Comparison of ENCODE assay signal across 8 mouse cellular contexts in genomic region chr1:131207531-131207930, GRCm38 (mm10). TPM values are rescaled to one million over a fixed set of nuclear protein-coding genes. Genes with fewer than 3 reads are reported as not detected.
DNase-seq lines count a peak whose midpoint lies in the region; ATAC-seq and TF ChIP-seq lines count a peak whose summit lies in the region.

No protein-coding gene starts in this region.

- peak; percentile 84 for TF ChIP-seq CTCF in layer of hippocampus, adult 2 months (conservative IDR thresholded peaks at IDR 0.05)
- peak; percentile 58 for TF ChIP-seq CTCF in bone marrow macrophage, adult 2 months (IDR thresholded peaks at IDR 0.05; ENCODE audit: low read depth, low read length)
- peak; percentile 83 for TF ChIP-seq CTCF in stomach, postnatal 0 days (IDR thresholded peaks at IDR 0.05; ENCODE audit: low read depth)

- H3K4me1 ChIP-seq in bone marrow macrophage, adult 2 months (ENCODE audit: control insufficient read depth, insufficient read depth, low read length) = no peaks in the 10 kb centered on the region
- no peaks in the 10 kb centered on the region for H3K4me1 ChIP-seq in forebrain, embryonic 14.5 days (ENCODE audit: control insufficient read depth, insufficient read depth, low read length)
- H3K4me1 ChIP-seq in hindbrain, embryonic 16.5 days (ENCODE audit: control insufficient read depth, insufficient read depth, low read depth, low read length) = peaks cover 3% of the 10 kb centered on the region; the same call in 1 of the 2 replicates
- no peaks in the 10 kb centered on the region for H3K4me1 ChIP-seq in limb, embryonic 14.5 days (ENCODE audit: control insufficient read depth, insufficient read depth, low read length)
- no peaks in the 10 kb centered on the region for H3K4me1 ChIP-seq in neural tube, embryonic 11.5 days (ENCODE audit: control insufficient read depth, insufficient read depth, low read length)
- H3K4me1 ChIP-seq in stomach, postnatal 0 days (replicated peaks; ENCODE audit: control insufficient read depth, insufficient read depth) = no peaks in the 10 kb centered on the region

- no peak for TF ChIP-seq EP300 in stomach, postnatal 0 days (optimal IDR thresholded peaks at IDR 0.05)

- H3K9ac ChIP-seq in forebrain, embryonic 14.5 days (ENCODE audit: low read length) = no peak overlapping the region
- H3K9ac ChIP-seq in hindbrain, embryonic 16.5 days (ENCODE audit: low read depth, low read length) = no peak overlapping the region
- no peak overlapping the region for H3K9ac ChIP-seq in limb, embryonic 14.5 days (ENCODE audit: low read depth, low read length, severe bottlenecking)
- no peak overlapping the region for H3K9ac ChIP-seq in neural tube, embryonic 11.5 days (ENCODE audit: low read length)
- H3K9ac ChIP-seq in stomach, postnatal 0 days (ENCODE audit: low read length) = no peak overlapping the region

- peak; percentile 54 to 71 for DNase-seq in layer of hippocampus, adult 2 months (ENCODE audit: low spot score in 2 of 2)
- DNase-seq in layer of hippocampus, adult 9-10 months (ENCODE audit: low spot score) = no peak
- DNase-seq in forebrain, embryonic 14.5 days (ENCODE audit: low spot score) = peak; percentile 78
- peak; percentile 64 for DNase-seq in limb, embryonic 14.5 days (ENCODE audit: low spot score)
- DNase-seq in neural tube, embryonic 11.5 days (ENCODE audit: low spot score) = peak; percentile 79
- DNase-seq in stomach, postnatal 0 days (ENCODE audit: low spot score) = peak; percentile 74

- no peaks in the 10 kb centered on the region for H3K9me3 ChIP-seq in forebrain, embryonic 14.5 days (replicated peaks; ENCODE audit: control insufficient read depth, low read length)
- no peaks in the 10 kb centered on the region for H3K9me3 ChIP-seq in hindbrain, embryonic 16.5 days (ENCODE audit: control insufficient read depth, low read length)
- H3K9me3 ChIP-seq in limb, embryonic 14.5 days (ENCODE audit: control insufficient read depth, low read length) = no peaks in the 10 kb centered on the region
- no peaks in the 10 kb centered on the region for H3K9me3 ChIP-seq in neural tube, embryonic 11.5 days (ENCODE audit: control insufficient read depth, low read length)
- H3K9me3 ChIP-seq in stomach, postnatal 0 days (ENCODE audit: control insufficient read depth, low read length) = no peaks in the 10 kb centered on the region

- H3K27me3 ChIP-seq in forebrain, embryonic 14.5 days (replicated peaks; ENCODE audit: control insufficient read depth, insufficient read depth, low read length) = no peaks in the 10 kb centered on the region
- H3K27me3 ChIP-seq in hindbrain, embryonic 16.5 days (replicated peaks; ENCODE audit: control insufficient read depth, insufficient read depth, low read length) = no peaks in the 10 kb centered on the region
- H3K27me3 ChIP-seq in limb, embryonic 14.5 days (ENCODE audit: control insufficient read depth, insufficient read depth, low read length) = no peaks in the 10 kb centered on the region
- H3K27me3 ChIP-seq in neural tube, embryonic 11.5 days (ENCODE audit: control insufficient read depth, insufficient read depth, low read length) = no peaks in the 10 kb centered on the region
- H3K27me3 ChIP-seq in stomach, postnatal 0 days (ENCODE audit: control insufficient read depth, insufficient read depth, low read length) = no peaks in the 10 kb centered on the region

- peak; percentile 71 for ATAC-seq in forebrain, embryonic 14.5 days
- ATAC-seq in hindbrain, embryonic 16.5 days = peak; percentile 63; the same call in 1 of the 2 replicates
- ATAC-seq in limb, embryonic 14.5 days (ENCODE audit: low FRiP score, low read depth) = peak; percentile 73; the same call in 1 of the 2 replicates
- ATAC-seq in neural tube, embryonic 11.5 days (ENCODE audit: insufficient read depth, low FRiP score, low TSS enrichment) = no peak
- ATAC-seq in stomach, postnatal 0 days (ENCODE audit: low FRiP score, low TSS enrichment) = peak; percentile 54; the same call in 1 of the 2 replicates

- 5% methylated on average over 5 of the region's 5 CpGs for WGBS in forebrain, embryonic 14.5 days
- WGBS in hindbrain, embryonic 16.5 days = 4% methylated on average over 5 of the region's 5 CpGs
- WGBS in limb, embryonic 14.5 days = 1% methylated on average over 5 of the region's 5 CpGs
- 9% methylated on average over 5 of the region's 5 CpGs for WGBS in neural tube, embryonic 11.5 days
- WGBS in stomach, postnatal 0 days = 1% methylated on average over 5 of the region's 5 CpGs

- no peak overlapping the region for H3K4me2 ChIP-seq in forebrain, embryonic 14.5 days (ENCODE audit: low read length)
- H3K4me2 ChIP-seq in hindbrain, embryonic 16.5 days (ENCODE audit: low read length) = no peak overlapping the region
- H3K4me2 ChIP-seq in limb, embryonic 14.5 days (replicated peaks; ENCODE audit: low read depth, low read length, severe bottlenecking) = no peak overlapping the region
- no peak overlapping the region for H3K4me2 ChIP-seq in neural tube, embryonic 11.5 days (ENCODE audit: low read depth)
- H3K4me2 ChIP-seq in stomach, postnatal 0 days (replicated peaks; ENCODE audit: low read depth) = no peak overlapping the region

- H3K36me3 ChIP-seq in forebrain, embryonic 14.5 days (ENCODE audit: control insufficient read depth, insufficient read depth, low read length) = no peaks in the 10 kb centered on the region
- H3K36me3 ChIP-seq in hindbrain, embryonic 16.5 days (ENCODE audit: control insufficient read depth, insufficient read depth, low read length) = no peaks in the 10 kb centered on the region
- H3K36me3 ChIP-seq in limb, embryonic 14.5 days (ENCODE audit: control insufficient read depth, insufficient read depth, low read length) = no peaks in the 10 kb centered on the region
- no peaks in the 10 kb centered on the region for H3K36me3 ChIP-seq in neural tube, embryonic 11.5 days (ENCODE audit: control insufficient read depth, insufficient read depth, low read length)
- H3K36me3 ChIP-seq in stomach, postnatal 0 days (ENCODE audit: control insufficient read depth, insufficient read depth, low read length) = no peaks in the 10 kb centered on the region

- H3K27ac ChIP-seq in layer of hippocampus, adult 2 months = no peak overlapping the region
- no peak overlapping the region for H3K27ac ChIP-seq in bone marrow macrophage, adult 2 months (ENCODE audit: insufficient read depth, low read depth, low read length)
- H3K27ac ChIP-seq in forebrain, embryonic 14.5 days (ENCODE audit: low read depth, low read length) = no peak overlapping the region
- H3K27ac ChIP-seq in hindbrain, embryonic 16.5 days (ENCODE audit: low read depth, low read length) = no peak overlapping the region
- no peak overlapping the region for H3K27ac ChIP-seq in limb, embryonic 14.5 days (replicated peaks; ENCODE audit: low read depth, low read length)
- no peak overlapping the region for H3K27ac ChIP-seq in neural tube, embryonic 11.5 days (ENCODE audit: low read depth, low read length)
- no peak overlapping the region for H3K27ac ChIP-seq in stomach, postnatal 0 days (replicated peaks)

- no peak for TF ChIP-seq POLR2A in bone marrow macrophage, adult 2 months (IDR thresholded peaks at IDR 0.05; ENCODE audit: borderline replicate concordance, low read depth, low read length)
- TF ChIP-seq POLR2A in limb, embryonic 14.5 days (IDR thresholded peaks at IDR 0.05; ENCODE audit: borderline replicate concordance, extremely low read depth, insufficient read depth, insufficient read length) = no peak

- no peak overlapping the region for H3K4me3 ChIP-seq in layer of hippocampus, adult 2 months
- H3K4me3 ChIP-seq in bone marrow macrophage, adult 2 months (ENCODE audit: insufficient read depth, low read length) = no peak overlapping the region
- H3K4me3 ChIP-seq in forebrain, embryonic 14.5 days (ENCODE audit: low read depth, low read length) = no peak overlapping the region
- no peak overlapping the region for H3K4me3 ChIP-seq in hindbrain, embryonic 16.5 days (ENCODE audit: low read length)
- H3K4me3 ChIP-seq in limb, embryonic 14.5 days (replicated peaks; ENCODE audit: low read length) = no peak overlapping the region
- H3K4me3 ChIP-seq in neural tube, embryonic 11.5 days (ENCODE audit: low read depth, low read length) = no peak overlapping the region
- H3K4me3 ChIP-seq in stomach, postnatal 0 days (ENCODE audit: low read depth, low read length) = no peak overlapping the region

RNA-seq across cellular contexts. Expression of gene Rassf5, which starts 37.5 kb away (rescaled TPM):
- total RNA-seq in layer of hippocampus, adult 2 months (2021) = 10 to 100 TPM; 17.2 to 18.4 TPM
- polyA plus RNA-seq in bone marrow macrophage, adult 2 months (2012; ENCODE audit: insufficient read depth, insufficient read length, missing spikeins) = 49.4 and 49.6 TPM in 2 replicates
- polyA plus RNA-seq in forebrain, embryonic 14.5 days (2014; fragmentation: Nextera tagmentation; extraction: Ambion mirVana) = 1.0 and 1.2 TPM in 2 replicates
- polyA plus RNA-seq in hindbrain, embryonic 16.5 days (2015; fragmentation: Nextera tagmentation; extraction: Ambion mirVana) = 5.5 and 6.7 TPM in 2 replicates
- 3.2 and 3.8 TPM in 2 replicates for polyA plus RNA-seq in limb, embryonic 14.5 days (2012; rRNA removed)
- polyA plus RNA-seq in limb, embryonic 14.5 days (2014; fragmentation: Nextera tagmentation; extraction: Ambion mirVana) = 3.1 and 3.2 TPM in 2 replicates
- polyA plus RNA-seq in neural tube, embryonic 11.5 days (2014; fragmentation: Nextera tagmentation; extraction: Ambion mirVana) = 1.2 and 1.4 TPM in 2 replicates
- polyA plus RNA-seq in stomach, postnatal 0 days (2015; fragmentation: Nextera tagmentation; extraction: Ambion mirVana) = 7.9 and 8.6 TPM in 2 replicates

RNA-seq across cellular contexts. Expression of gene Eif2d, which starts 54.5 kb away (rescaled TPM):
- 10 to 100 TPM; 41.2 to 48.6 TPM for total RNA-seq in layer of hippocampus, adult 2 months (2021)
- 20.5 and 23.2 TPM in 2 replicates for polyA plus RNA-seq in bone marrow macrophage, adult 2 months (2012; ENCODE audit: insufficient read depth, insufficient read length, missing spikeins)
- polyA plus RNA-seq in forebrain, embryonic 14.5 days (2014; fragmentation: Nextera tagmentation; extraction: Ambion mirVana) = 61.5 and 66.1 TPM in 2 replicates
- 48.0 and 50.5 TPM in 2 replicates for polyA plus RNA-seq in hindbrain, embryonic 16.5 days (2015; fragmentation: Nextera tagmentation; extraction: Ambion mirVana)
- 59.8 and 60.7 TPM in 2 replicates for polyA plus RNA-seq in limb, embryonic 14.5 days (2012; rRNA removed)
- polyA plus RNA-seq in limb, embryonic 14.5 days (2014; fragmentation: Nextera tagmentation; extraction: Ambion mirVana) = 61.9 and 64.8 TPM in 2 replicates
- polyA plus RNA-seq in neural tube, embryonic 11.5 days (2014; fragmentation: Nextera tagmentation; extraction: Ambion mirVana) = 55.0 and 58.5 TPM in 2 replicates
- polyA plus RNA-seq in stomach, postnatal 0 days (2015; fragmentation: Nextera tagmentation; extraction: Ambion mirVana) = 36.3 and 38.8 TPM in 2 replicates
